Mouse (Mus musculus) left cerebral cortex, adult 2 months (tissue): Measurements from ENCODE around the gene Olfr685. TPM values are rescaled to one million over a fixed set of nuclear protein-coding genes. Genes with fewer than 3 reads are reported as not detected.

ENCODE experiments used
- DNase-seq, 2 experiments: peaks; one replicate each; pipeline ENCODE4 v3.0.0; 2021 to 2022; ENCODE audit warnings: low spot score in 2 of 2, mixed read lengths in 1 of 2; ENCODE audit errors: extremely low spot score in 1 of 2
- H3K27ac ChIP-seq: fragments of 200-600 bp; 2 replicates; pipeline ENCODE4 v1.8.1; 2022
- H3K4me3 ChIP-seq: fragments of 200-600 bp; 2 replicates; pipeline ENCODE4 v1.8.1; 2022
- CTCF ChIP-seq: fragments of 200-600 bp; IDR thresholded peaks from 2 replicates; pipeline ENCODE4 v1.8.1; 2022; ENCODE audit warnings: antibody characterized with exemption, mild to moderate bottlenecking, moderate library complexity
- intact Hi-C: fragments of 180-260 bp; cut with DNase I; formaldehyde crosslinking; loops from one replicate; pipeline ENCODE4 v1.15.1; 2025
- long read RNA-seq, 2 experiments: library from polyadenylated mRNA; stranded (forward); transcript quantifications; one replicate each; pipeline ENCODE4 v2.0.0; 2021; ENCODE audit warnings: borderline mapping rate in 2 of 2
- total RNA-seq, 2 experiments: library from RNA; stranded (reverse); gene quantifications; 2 replicates each; pipeline ENCODE4 v1.2.3; 2021

Olfr685 gene
- total RNA-seq, result not detected
- long read RNA-seq, experiment 1, result 0 reads
- long read RNA-seq, experiment 2, result 0 reads

- Histone ChIP-seq H3K27ac (no peak within 1 kb of the TSS), H3K4me3 (no peak within 1 kb of the TSS)
- intact Hi-C loops, result no loop called here
- TF ChIP-seq CTCF, result no peak
- DNase-seq, result no peak
Observed at GRCm38 (mm10) chr7:105185912-105186311, at the start of gene Olfr685. Gene Olfr685 (minus strand): TSS chr7:105186012.

DNA sequence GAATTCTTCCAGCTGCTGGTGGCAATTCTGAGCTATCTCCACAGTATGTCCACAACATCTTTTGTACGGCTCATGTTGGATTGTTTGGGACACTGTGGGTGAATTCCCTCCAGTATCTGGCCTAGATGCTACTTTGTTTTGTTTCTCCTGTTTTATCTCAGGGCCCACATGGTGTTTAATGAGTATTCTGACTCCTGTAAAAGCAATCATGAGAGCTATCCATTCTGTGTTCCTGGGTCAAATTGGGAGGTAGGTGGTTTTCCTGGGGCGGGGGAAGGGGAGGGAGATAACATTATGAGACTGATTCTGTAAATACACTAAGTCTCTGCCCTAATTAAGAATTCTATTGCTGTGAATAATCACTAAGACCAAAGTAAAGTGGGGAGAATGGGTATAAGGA, 43.6 kb upstream of the Olfr685 start:
- intact Hi-C loops, result no loop called here
- Histone ChIP-seq H3K4me3 (no peak overlapping the region), H3K27ac (no peak overlapping the region)
- no peak for TF ChIP-seq CTCF
- DNase-seq, result no peak

GRCm38 (mm10) chr7:105228138-105228537, 42.3 kb upstream of the Olfr685 start:
- no peak for TF ChIP-seq CTCF
- intact Hi-C loops, result no loop called here
- no peak overlapping the region for H3K4me3 ChIP-seq
- no peak for DNase-seq
- H3K27ac ChIP-seq, result no peak overlapping the region

- DNase-seq, result no peak
- TF ChIP-seq CTCF, result no peak
- intact Hi-C loops, result no loop called here
- Histone ChIP-seq H3K27ac (no peak overlapping the region), H3K4me3 (no peak overlapping the region)
Observed at GRCm38 (mm10) chr7:105226703-105227102, 40.9 kb upstream of the Olfr685 start.

DNA sequence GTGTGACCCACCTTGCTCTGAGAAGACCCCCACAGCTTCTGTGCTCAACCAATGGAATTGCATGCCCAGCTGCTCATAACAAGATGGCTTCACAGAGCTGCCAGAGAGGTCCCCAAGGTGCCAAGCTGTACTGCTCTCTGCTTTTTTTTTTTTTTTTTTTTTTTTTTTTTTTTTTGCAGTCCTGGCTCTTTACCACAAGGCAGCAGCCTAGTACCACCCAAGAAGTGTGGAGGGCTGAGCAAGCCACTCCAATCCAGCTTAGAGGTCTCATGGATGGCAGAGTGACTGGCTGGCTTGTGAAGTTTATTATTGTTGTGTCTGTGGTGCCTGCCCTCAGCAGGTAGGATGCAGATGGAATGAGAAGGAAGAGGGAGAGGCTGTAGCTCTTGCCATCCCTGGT, 40.3 kb upstream of the Olfr685 start:
- H3K4me3 ChIP-seq, result no peak overlapping the region
- TF ChIP-seq CTCF, result no peak
- intact Hi-C loops, result no loop called here
- DNase-seq, result no peak
- H3K27ac ChIP-seq, result no peak overlapping the region

- no peak for TF ChIP-seq CTCF
- Histone ChIP-seq H3K27ac (no peak overlapping the region), H3K4me3 (no peak overlapping the region)
- no peak for DNase-seq
- intact Hi-C loops, result no loop called here
Observed at GRCm38 (mm10) chr7:105218281-105218680, 32.5 kb upstream of the Olfr685 start.

GRCm38 (mm10) chr7:105214761-105215160, 28.9 kb upstream of the Olfr685 start:
- TF ChIP-seq CTCF, result no peak
- intact Hi-C loops, result no loop called here
- Histone ChIP-seq H3K27ac (no peak overlapping the region), H3K4me3 (no peak overlapping the region)
- DNase-seq, result no peak

- H3K4me3 ChIP-seq, result no peak within 1 kb of the TSS
- no peak within 1 kb of the TSS for H3K27ac ChIP-seq
- no peak for DNase-seq
- no peak for TF ChIP-seq CTCF
- intact Hi-C loops, result no loop called here
Observed at GRCm38 (mm10) chr7:105207385-105207784, 21.6 kb upstream of the Olfr685 start, which contains the start of gene Olfr686. Gene Olfr686 (minus strand): TSS chr7:105207485.

DNA sequence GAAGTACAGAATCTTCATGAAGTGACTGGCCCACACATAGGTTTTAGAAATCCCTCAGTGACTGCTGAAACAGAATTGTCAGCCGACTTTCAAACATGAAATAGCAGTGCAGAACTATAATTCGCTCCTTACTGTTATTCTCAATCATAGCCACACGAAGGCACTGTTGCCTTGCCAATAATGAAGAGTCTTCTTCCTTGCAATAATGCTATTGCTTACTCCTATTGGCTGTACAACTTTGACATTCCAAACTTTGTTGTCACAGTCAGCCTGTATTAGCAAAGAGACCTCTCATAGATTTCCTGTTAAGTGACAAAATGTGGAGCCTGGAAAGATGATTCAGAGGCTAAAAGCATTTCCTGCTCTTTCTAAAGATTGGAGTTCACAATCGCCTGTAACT, 15.0 kb downstream of the Olfr685 start:
- peak; percentile 75 for TF ChIP-seq CTCF
- Histone ChIP-seq H3K4me3 (no peak overlapping the region), H3K27ac (no peak overlapping the region)
- intact Hi-C loops, result loop anchor here (2.0 to 10.0 kb wide), 3 partner anchors 224 to 354 kb away; no protein-coding TSS in a partner anchor
- DNase-seq, result peak; percentile 16 to 28

- no peak within 1 kb of the TSS for H3K4me3 ChIP-seq
- no peak within 1 kb of the TSS for H3K27ac ChIP-seq
- intact Hi-C loops, result no loop called here
- TF ChIP-seq CTCF, result no peak
- DNase-seq, result no peak
Observed at GRCm38 (mm10) chr7:105163553-105163952, 22.3 kb downstream of the Olfr685 start, which contains the start of gene Olfr684. Gene Olfr684 (minus strand): TSS chr7:105163653.

DNA sequence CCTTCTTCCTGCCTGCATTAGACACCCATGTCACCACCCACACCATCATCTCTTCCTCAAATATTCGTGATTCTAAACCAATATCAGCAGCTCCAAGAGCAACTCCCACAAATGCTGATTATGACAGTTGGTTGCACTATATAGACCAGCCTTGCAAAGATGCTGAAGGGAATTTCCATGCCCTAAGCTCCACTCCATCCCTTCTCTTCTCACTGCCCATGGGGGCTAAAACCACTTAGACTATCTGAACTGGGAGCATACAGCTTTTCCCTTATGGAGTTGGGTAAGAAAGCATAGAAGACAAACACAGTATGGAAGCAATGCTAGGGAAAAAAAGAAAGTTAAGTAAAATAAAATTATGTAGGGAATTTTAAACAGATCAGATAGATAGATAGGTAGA, 38.9 kb downstream of the Olfr685 start, which contains the start of gene Olfr683:
TSS of gene Olfr683 (minus strand) at position 101 of the 400 bp plus-strand sequence.
- Histone ChIP-seq H3K27ac (no peak within 1 kb of the TSS), H3K4me3 (no peak within 1 kb of the TSS)
- DNase-seq, result no peak
- TF ChIP-seq CTCF, result no peak
- intact Hi-C loops, result no loop called here

DNA sequence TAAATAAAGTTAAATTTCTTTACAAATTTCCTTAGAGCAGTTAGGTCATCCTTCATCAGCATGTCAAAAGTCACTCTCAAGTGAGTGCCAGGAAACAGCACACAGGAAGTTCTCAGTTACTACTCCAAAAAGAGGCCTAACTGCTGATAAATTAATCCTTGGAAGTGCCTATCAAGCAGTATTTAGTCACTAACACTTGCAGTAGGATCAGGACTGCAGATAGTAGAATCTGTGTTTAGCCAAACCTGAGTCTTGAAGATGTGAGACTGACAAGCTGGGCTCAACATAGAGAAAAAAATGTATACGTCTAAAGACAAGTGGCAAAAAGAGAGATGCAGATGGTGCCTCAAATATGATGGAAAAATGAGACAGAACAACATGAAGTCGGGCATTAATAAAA, 44.5 kb downstream of the Olfr685 start:
- Histone ChIP-seq H3K4me3 (no peak overlapping the region), H3K27ac (no peak overlapping the region)
- DNase-seq, result no peak
- TF ChIP-seq CTCF, result no peak
- intact Hi-C loops, result no loop called here

Other genes starting within 250 kb of the Olfr685 start
- gene Olfr670, start 223.4 kb downstream of the Olfr685 start, total RNA-seq, result not detected
- gene Olfr671, start 206.9 kb downstream of the Olfr685 start, total RNA-seq, result not detected
- gene Olfr672, start 184.0 kb downstream of the Olfr685 start, total RNA-seq, result not detected
- not detected for gene Olfr675, start 157.6 kb downstream of the Olfr685 start, total RNA-seq
- gene Olfr676, start 153.3 kb downstream of the Olfr685 start, total RNA-seq, result not detected
- gene Olfr677, start 134.6 kb downstream of the Olfr685 start, total RNA-seq, result not detected
- gene Olfr678, start 121.5 kb downstream of the Olfr685 start, total RNA-seq, result not detected
- gene Olfr679, start 104.8 kb downstream of the Olfr685 start, total RNA-seq, result not detected
- gene Olfr680-ps1, start 93.2 kb downstream of the Olfr685 start, total RNA-seq, result not detected
- not detected for gene Olfr681, start 69.2 kb downstream of the Olfr685 start, total RNA-seq
- not detected for gene Olfr683, start 39.0 kb downstream of the Olfr685 start, total RNA-seq
- not detected for gene Olfr684, start 22.4 kb downstream of the Olfr685 start, total RNA-seq
- not detected for gene Olfr686, start 21.5 kb upstream of the Olfr685 start, total RNA-seq
- not detected for gene Olfr688, start 102.1 kb upstream of the Olfr685 start, total RNA-seq
- gene Olfr689, start 125.2 kb upstream of the Olfr685 start, total RNA-seq, result not detected
- 1 to 10 TPM in 1 of 2 experiments, under 1 TPM in 1; 0.93 to 1.2 TPM for gene Olfr690, start 148.1 kb upstream of the Olfr685 start, total RNA-seq
- gene Olfr691, start 156.3 kb upstream of the Olfr685 start, total RNA-seq, result 1 to 10 TPM in 1 of 2 experiments, under 1 TPM in 1; 0.96 to 1.3 TPM
- gene Olfr692, start 182.2 kb upstream of the Olfr685 start, total RNA-seq, result not detected
- not detected for gene Gm5901, start 189.0 kb upstream of the Olfr685 start, total RNA-seq
- 10 to 100 TPM; 74.5 to 80.4 TPM for gene Fam160a2, start 214.0 kb upstream of the Olfr685 start, total RNA-seq
- gene Cnga4, start 218.6 kb upstream of the Olfr685 start, total RNA-seq, result 1 to 10 TPM in 1 of 2 experiments, under 1 TPM in 1; 0.98 to 1.1 TPM
- 10 to 100 TPM; 64.9 to 65.5 TPM for gene Cckbr, start 239.7 kb upstream of the Olfr685 start, total RNA-seq